Mouse (Mus musculus): ENCODE results near the gene Cnga4. TPM values are rescaled to one million over a fixed set of nuclear protein-coding genes. Genes with fewer than 3 reads are reported as not detected.
A peak's percentile ranks its signal among the peaks of the same experiment; 100 is the strongest.

The Cnga4 gene
- polyA plus RNA-seq, 1 experiment from 2014 or later: 0.36 TPM

GRCm38 (mm10) chr7:105424368-105424767, 20.0 kb downstream of the Cnga4 start:
- Histone ChIP-seq H3K9me3 (ENCODE audit: control insufficient read depth, low read length) (no peaks in the 10 kb centered on the region), H3K36me3 (ENCODE audit: control insufficient read depth, insufficient read depth, low read length) (no peaks in the 10 kb centered on the region), H3K27ac (replicated peaks; ENCODE audit: low read depth, low read length) (no peak overlapping the region), H3K4me2 (ENCODE audit: low read depth, low read length) (no peak overlapping the region), H3K27me3 (replicated peaks; ENCODE audit: control insufficient read depth, insufficient read depth, low read length) (peaks cover 44% of the 10 kb centered on the region), H3K4me1 (ENCODE audit: control insufficient read depth, insufficient read depth, low read length) (0 out of 2 replicates have a peak, but pooled peaks cover 4% of the 10 kb centered on the region), H3K9ac (ENCODE audit: low read depth, low read length) (no peak overlapping the region), H3K4me3 (ENCODE audit: low read depth, low read length) (no peak overlapping the region)
- DNase-seq (ENCODE audit: low spot score) (no peak), ATAC-seq (ENCODE audit: low read depth) (no peak)
- 32% methylated on average over 5 of the region's 5 CpGs for WGBS

- ATAC-seq (ENCODE audit: low read depth) (peak; percentile 85), DNase-seq (ENCODE audit: low spot score) (peak; percentile 30)
- Histone ChIP-seq H3K4me1 (ENCODE audit: control insufficient read depth, insufficient read depth, low read length) (0 out of 2 replicates have a peak, but pooled peaks cover 4% of the 10 kb centered on the region), H3K27ac (replicated peaks; ENCODE audit: low read depth, low read length) (no peak within 1 kb of the TSS), H3K4me3 (ENCODE audit: low read depth, low read length) (peak within 1 kb of the TSS; percentile 38), H3K9me3 (ENCODE audit: control insufficient read depth, low read length) (no peaks in the 10 kb centered on the region), H3K36me3 (ENCODE audit: control insufficient read depth, insufficient read depth, low read length) (no peaks in the 10 kb centered on the region), H3K4me2 (ENCODE audit: low read depth, low read length) (peak within 1 kb of the TSS; percentile 69), H3K27me3 (replicated peaks; ENCODE audit: control insufficient read depth, insufficient read depth, low read length) (peaks cover 44% of the 10 kb centered on the region), H3K9ac (ENCODE audit: low read depth, low read length) (peak within 1 kb of the TSS; percentile 40)
- under 1% methylated on average over 23 of the region's 31 CpGs for WGBS
These were observed 21.2 kb downstream of the Cnga4 start, which contains the start of gene Cckbr for GRCm38 (mm10) chr7:105425424-105426043. Cckbr (plus strand) TSS chr7:105425731.

GRCm38 (mm10) chr7:105426051-105426450, 21.7 kb downstream of the Cnga4 start:
- ATAC-seq (ENCODE audit: low read depth): peak; percentile 13; the same call in 1 of the 2 replicates
- H3K4me1 ChIP-seq (ENCODE audit: control insufficient read depth, insufficient read depth, low read length): 0 out of 2 replicates have a peak, but pooled peaks cover 4% of the 10 kb centered on the region
- H3K9ac ChIP-seq (ENCODE audit: low read depth, low read length): peak overlapping the region; percentile 40
- peak overlapping the region; percentile 38 for H3K4me3 ChIP-seq (ENCODE audit: low read depth, low read length)
- no peak overlapping the region for H3K27ac ChIP-seq (replicated peaks; ENCODE audit: low read depth, low read length)
- no peaks in the 10 kb centered on the region for H3K36me3 ChIP-seq (ENCODE audit: control insufficient read depth, insufficient read depth, low read length)
- peak overlapping the region; percentile 69 for H3K4me2 ChIP-seq (ENCODE audit: low read depth, low read length)
- H3K9me3 ChIP-seq (ENCODE audit: control insufficient read depth, low read length): no peaks in the 10 kb centered on the region
- no peak for DNase-seq (ENCODE audit: low spot score)
- 6% methylated on average over 8 of the region's 11 CpGs for WGBS
- H3K27me3 ChIP-seq (replicated peaks; ENCODE audit: control insufficient read depth, insufficient read depth, low read length): peaks cover 44% of the 10 kb centered on the region

GRCm38 (mm10) chr7:105432058-105432457, 27.7 kb downstream of the Cnga4 start:
- Histone ChIP-seq H3K27ac (replicated peaks; ENCODE audit: low read depth, low read length) (no peak overlapping the region), H3K9ac (ENCODE audit: low read depth, low read length) (no peak overlapping the region), H3K9me3 (ENCODE audit: control insufficient read depth, low read length) (no peaks in the 10 kb centered on the region), H3K27me3 (replicated peaks; ENCODE audit: control insufficient read depth, insufficient read depth, low read length) (peaks cover 12% of the 10 kb centered on the region), H3K4me1 (ENCODE audit: control insufficient read depth, insufficient read depth, low read length) (no peaks in the 10 kb centered on the region), H3K4me2 (ENCODE audit: low read depth, low read length) (no peak overlapping the region), H3K4me3 (ENCODE audit: low read depth, low read length) (no peak overlapping the region), H3K36me3 (ENCODE audit: control insufficient read depth, insufficient read depth, low read length) (no peaks in the 10 kb centered on the region)
- WGBS: 71% methylated on average over 1 of the region's 1 CpGs
- DNase-seq (ENCODE audit: low spot score) (no peak), ATAC-seq (ENCODE audit: low read depth) (no peak)

- H3K27ac ChIP-seq (replicated peaks; ENCODE audit: low read depth, low read length): no peak overlapping the region
- ATAC-seq (ENCODE audit: low read depth): no peak
- no peaks in the 10 kb centered on the region for H3K4me1 ChIP-seq (ENCODE audit: control insufficient read depth, insufficient read depth, low read length)
- DNase-seq (ENCODE audit: low spot score): no peak
- H3K36me3 ChIP-seq (ENCODE audit: control insufficient read depth, insufficient read depth, low read length): no peaks in the 10 kb centered on the region
- H3K27me3 ChIP-seq (replicated peaks; ENCODE audit: control insufficient read depth, insufficient read depth, low read length): no peaks in the 10 kb centered on the region
- no peak overlapping the region for H3K4me2 ChIP-seq (ENCODE audit: low read depth, low read length)
- WGBS: 80% methylated on average over 17 of the region's 17 CpGs
- no peaks in the 10 kb centered on the region for H3K9me3 ChIP-seq (ENCODE audit: control insufficient read depth, low read length)
- H3K4me3 ChIP-seq (ENCODE audit: low read depth, low read length): no peak overlapping the region
- H3K9ac ChIP-seq (ENCODE audit: low read depth, low read length): no peak overlapping the region
These were observed 29.5 kb downstream of the Cnga4 start for GRCm38 (mm10) chr7:105433859-105434258.

GRCm38 (mm10) chr7:105434798-105435197, 30.4 kb downstream of the Cnga4 start:
- no peaks in the 10 kb centered on the region for H3K9me3 ChIP-seq (ENCODE audit: control insufficient read depth, low read length)
- H3K4me1 ChIP-seq (ENCODE audit: control insufficient read depth, insufficient read depth, low read length): no peaks in the 10 kb centered on the region
- DNase-seq (ENCODE audit: low spot score) (no peak), ATAC-seq (ENCODE audit: low read depth) (no peak)
- no peak overlapping the region for H3K4me2 ChIP-seq (ENCODE audit: low read depth, low read length)
- WGBS: 85% methylated on average over 21 of the region's 22 CpGs
- no peak overlapping the region for H3K9ac ChIP-seq (ENCODE audit: low read depth, low read length)
- no peaks in the 10 kb centered on the region for H3K27me3 ChIP-seq (replicated peaks; ENCODE audit: control insufficient read depth, insufficient read depth, low read length)
- no peak overlapping the region for H3K4me3 ChIP-seq (ENCODE audit: low read depth, low read length)
- no peak overlapping the region for H3K27ac ChIP-seq (replicated peaks; ENCODE audit: low read depth, low read length)
- H3K36me3 ChIP-seq (ENCODE audit: control insufficient read depth, insufficient read depth, low read length): no peaks in the 10 kb centered on the region

- DNase-seq (ENCODE audit: low spot score) (peak; percentile 23), ATAC-seq (ENCODE audit: low read depth) (no peak)
- Histone ChIP-seq H3K4me2 (ENCODE audit: low read depth, low read length) (no peak overlapping the region), H3K4me3 (ENCODE audit: low read depth, low read length) (no peak overlapping the region), H3K27me3 (replicated peaks; ENCODE audit: control insufficient read depth, insufficient read depth, low read length) (no peaks in the 10 kb centered on the region), H3K27ac (replicated peaks; ENCODE audit: low read depth, low read length) (no peak overlapping the region), H3K4me1 (ENCODE audit: control insufficient read depth, insufficient read depth, low read length) (no peaks in the 10 kb centered on the region), H3K36me3 (ENCODE audit: control insufficient read depth, insufficient read depth, low read length) (no peaks in the 10 kb centered on the region), H3K9me3 (ENCODE audit: control insufficient read depth, low read length) (no peaks in the 10 kb centered on the region), H3K9ac (ENCODE audit: low read depth, low read length) (no peak overlapping the region)
- WGBS: 67% methylated on average over 7 of the region's 7 CpGs
These were observed 33.8 kb downstream of the Cnga4 start for GRCm38 (mm10) chr7:105437979-105438772.

- H3K36me3 ChIP-seq (ENCODE audit: control insufficient read depth, insufficient read depth, low read length): no peaks in the 10 kb centered on the region
- H3K27me3 ChIP-seq (replicated peaks; ENCODE audit: control insufficient read depth, insufficient read depth, low read length): no peaks in the 10 kb centered on the region
- no peaks in the 10 kb centered on the region for H3K9me3 ChIP-seq (ENCODE audit: control insufficient read depth, low read length)
- H3K4me3 ChIP-seq (ENCODE audit: low read depth, low read length): no peak overlapping the region
- DNase-seq (ENCODE audit: low spot score): no peak
- 59% methylated on average over 4 of the region's 4 CpGs for WGBS
- no peak overlapping the region for H3K9ac ChIP-seq (ENCODE audit: low read depth, low read length)
- H3K27ac ChIP-seq (replicated peaks; ENCODE audit: low read depth, low read length): no peak overlapping the region
- H3K4me2 ChIP-seq (ENCODE audit: low read depth, low read length): no peak overlapping the region
- no peak for ATAC-seq (ENCODE audit: low read depth)
- no peaks in the 10 kb centered on the region for H3K4me1 ChIP-seq (ENCODE audit: control insufficient read depth, insufficient read depth, low read length)
These were observed 37.1 kb downstream of the Cnga4 start for GRCm38 (mm10) chr7:105441426-105441825.

All from embryonic facial prominence, embryonic 14.5 days (tissue).